Mouse (Mus musculus) ES-Bruce4 (cell line): Measurements from ENCODE around the gene Prkx. TPM values are rescaled to one million over a fixed set of nuclear protein-coding genes. Genes with fewer than 3 reads are reported as not detected.

ENCODE experiments used
- H3K27ac ChIP-seq: 2 replicates; pipeline ENCODE4 v1.5.1; 2012; ENCODE audit warnings: low read length, inconsistent platforms; ENCODE audit not compliant: insufficient read depth
- H3K27me3 ChIP-seq: 2 replicates; pipeline ENCODE4 v1.6.1; 2012; ENCODE audit warnings: mild to moderate bottlenecking, low read length, inconsistent platforms; ENCODE audit not compliant: control insufficient read depth, poor library complexity, insufficient read depth, severe bottlenecking
- H3K36me3 ChIP-seq: 2 replicates; pipeline ENCODE4 v1.6.1; 2012; ENCODE audit warnings: inconsistent platforms, mild to moderate bottlenecking, low read length, moderate library complexity; ENCODE audit not compliant: control insufficient read depth, poor library complexity, insufficient read depth, severe bottlenecking
- H3K4me1 ChIP-seq: one replicate; pipeline ENCODE4 v1.8.1; 2011; ENCODE audit warnings: low read length; ENCODE audit not compliant: control insufficient read depth, insufficient read depth
- H3K4me3 ChIP-seq: 2 replicates; pipeline ENCODE4 v1.5.1; 2011; ENCODE audit warnings: low read depth, mild to moderate bottlenecking, low read length
- H3K9ac ChIP-seq: 2 replicates; pipeline ENCODE4 v1.6.1; 2012; ENCODE audit warnings: low read depth, mild to moderate bottlenecking, inconsistent platforms; ENCODE audit not compliant: poor library complexity, severe bottlenecking
- H3K9me3 ChIP-seq: replicated peaks from 2 replicates; pipeline ENCODE4 v1.6.1; 2012; ENCODE audit warnings: mild to moderate bottlenecking, low read length, inconsistent platforms; ENCODE audit not compliant: control insufficient read depth, poor library complexity, insufficient read depth, severe bottlenecking
- CTCF ChIP-seq: IDR thresholded peaks from one replicate; pipeline ENCODE4 v1.8.1; 2011; ENCODE audit warnings: low read depth, low read length
- EP300 ChIP-seq: IDR thresholded peaks from 2 replicates; pipeline ENCODE4 v1.6.1; 2011; ENCODE audit warnings: low read depth, low read length; ENCODE audit not compliant: insufficient read depth
- POLR2A ChIP-seq: IDR thresholded peaks from one replicate; pipeline ENCODE4 v1.8.1; 2011; ENCODE audit warnings: low read length; ENCODE audit not compliant: insufficient read depth
- polyA plus RNA-seq: library from polyadenylated mRNA; stranded (reverse); fragments of >200 nt; gene quantifications from 2 replicates; pipeline ENCODE4 v1.2.4, GENCODE M21; 2011; ENCODE audit warnings: low read depth; ENCODE audit not compliant: missing spikeins, insufficient read depth, insufficient read length

Gene Prkx
- polyA plus RNA-seq, 1 experiment, result 21.5 TPM

GRCm38 (mm10) chrX:77799554-77799953 is 3.5 kb upstream of the Prkx start:
- Histone ChIP-seq H3K27me3 (no peaks in the 10 kb centered on the region), H3K4me1 (no peaks in the 10 kb centered on the region), H3K27ac (no peak overlapping the region), H3K4me3 (no peak overlapping the region), H3K9me3 (no peaks in the 10 kb centered on the region), H3K36me3 (no peaks in the 10 kb centered on the region), H3K9ac (no peak overlapping the region)
- TF ChIP-seq CTCF, result no peak
- TF ChIP-seq POLR2A, result no peak
- no peak for TF ChIP-seq EP300

- no peaks in the 10 kb centered on the region for H3K4me1 ChIP-seq
- H3K9ac ChIP-seq, result no peak overlapping the region
- TF ChIP-seq CTCF (no peak), POLR2A (no peak), EP300 (no peak)
- no peak overlapping the region for H3K4me3 ChIP-seq
- H3K9me3 ChIP-seq, result no peaks in the 10 kb centered on the region
- no peaks in the 10 kb centered on the region for H3K27me3 ChIP-seq
- H3K27ac ChIP-seq, result no peak overlapping the region
- H3K36me3 ChIP-seq, result no peaks in the 10 kb centered on the region
These were observed 1.7 kb upstream of the Prkx start for GRCm38 (mm10) chrX:77797801-77798200.

- no peak overlapping the region; the same call in 1 of the 2 replicates for H3K4me3 ChIP-seq
- no peaks in the 10 kb centered on the region for H3K4me1 ChIP-seq
These were observed 838 bp upstream of the Prkx start for GRCm38 (mm10) chrX:77796916-77797315.

GRCm38 (mm10) chrX:77795858-77796174 is 262 bp downstream of the Prkx start:
- no peaks in the 10 kb centered on the region for H3K4me1 ChIP-seq

More at GRCm38 (mm10) chrX:77796916-77797315, 838 bp upstream of the Prkx start:
- Histone ChIP-seq H3K27ac (no peak overlapping the region), H3K9ac (peak overlapping the region; percentile 57), H3K9me3 (no peaks in the 10 kb centered on the region), H3K27me3 (no peaks in the 10 kb centered on the region), H3K36me3 (no peaks in the 10 kb centered on the region)
- TF ChIP-seq CTCF, result no peak
- no peak for TF ChIP-seq EP300
- TF ChIP-seq POLR2A, result no peak

GRCm38 (mm10) chrX:77794962-77795857 is 868 bp downstream of the Prkx start:
- Histone ChIP-seq H3K27ac (no peak overlapping the region), H3K27me3 (no peaks in the 10 kb centered on the region), H3K4me1 (no peaks in the 10 kb centered on the region), H3K36me3 (no peaks in the 10 kb centered on the region), H3K4me3 (peak overlapping the region; percentile 91), H3K9ac (peak overlapping the region; percentile 77), H3K9me3 (no peaks in the 10 kb centered on the region)
- TF ChIP-seq POLR2A (no peak), EP300 (no peak), CTCF (no peak)

More at GRCm38 (mm10) chrX:77795858-77796174, 262 bp downstream of the Prkx start:
- no peaks in the 10 kb centered on the region for H3K9me3 ChIP-seq
- H3K27me3 ChIP-seq, result no peaks in the 10 kb centered on the region
- peak overlapping the region; percentile 91 for H3K4me3 ChIP-seq
- TF ChIP-seq EP300 (no peak), POLR2A (peak; percentile 7), CTCF (no peak)
- H3K27ac ChIP-seq, result peak overlapping the region; percentile 76
- H3K9ac ChIP-seq, result peak overlapping the region; percentile 77
- H3K36me3 ChIP-seq, result no peaks in the 10 kb centered on the region

GRCm38 (mm10) chrX:77788675-77789074 is 7.4 kb downstream of the Prkx start:
- Histone ChIP-seq H3K27me3 (no peaks in the 10 kb centered on the region), H3K9me3 (no peaks in the 10 kb centered on the region), H3K9ac (no peak overlapping the region), H3K4me1 (no peaks in the 10 kb centered on the region), H3K36me3 (no peaks in the 10 kb centered on the region; the same call in 1 of the 2 replicates), H3K27ac (no peak overlapping the region), H3K4me3 (no peak overlapping the region)
- TF ChIP-seq EP300 (no peak), POLR2A (no peak), CTCF (no peak)
